Mouse (Mus musculus) ES-Bruce4 (cell line): ENCODE results near the gene Mpst. TPM values are rescaled to one million over a fixed set of nuclear protein-coding genes. Genes with fewer than 3 reads are reported as not detected.
A peak's percentile ranks its signal among the peaks of the same experiment; 100 is the strongest.

ENCODE experiments used
- H3K27ac ChIP-seq: 2 replicates; pipeline ENCODE4 v1.5.1; 2012; ENCODE audit warnings: low read length, inconsistent platforms; ENCODE audit not compliant: insufficient read depth
- H3K27me3 ChIP-seq: 2 replicates; pipeline ENCODE4 v1.6.1; 2012; ENCODE audit warnings: mild to moderate bottlenecking, low read length, inconsistent platforms; ENCODE audit not compliant: control insufficient read depth, poor library complexity, insufficient read depth, severe bottlenecking
- H3K36me3 ChIP-seq: 2 replicates; pipeline ENCODE4 v1.6.1; 2012; ENCODE audit warnings: inconsistent platforms, mild to moderate bottlenecking, low read length, moderate library complexity; ENCODE audit not compliant: control insufficient read depth, poor library complexity, insufficient read depth, severe bottlenecking
- H3K4me1 ChIP-seq: one replicate; pipeline ENCODE4 v1.8.1; 2011; ENCODE audit warnings: low read length; ENCODE audit not compliant: control insufficient read depth, insufficient read depth
- H3K4me3 ChIP-seq: 2 replicates; pipeline ENCODE4 v1.5.1; 2011; ENCODE audit warnings: low read depth, mild to moderate bottlenecking, low read length
- H3K9ac ChIP-seq: 2 replicates; pipeline ENCODE4 v1.6.1; 2012; ENCODE audit warnings: low read depth, mild to moderate bottlenecking, inconsistent platforms; ENCODE audit not compliant: poor library complexity, severe bottlenecking
- H3K9me3 ChIP-seq: replicated peaks from 2 replicates; pipeline ENCODE4 v1.6.1; 2012; ENCODE audit warnings: mild to moderate bottlenecking, low read length, inconsistent platforms; ENCODE audit not compliant: control insufficient read depth, poor library complexity, insufficient read depth, severe bottlenecking
- CTCF ChIP-seq: IDR thresholded peaks from one replicate; pipeline ENCODE4 v1.8.1; 2011; ENCODE audit warnings: low read depth, low read length
- EP300 ChIP-seq: IDR thresholded peaks from 2 replicates; pipeline ENCODE4 v1.6.1; 2011; ENCODE audit warnings: low read depth, low read length; ENCODE audit not compliant: insufficient read depth
- POLR2A ChIP-seq: IDR thresholded peaks from one replicate; pipeline ENCODE4 v1.8.1; 2011; ENCODE audit warnings: low read length; ENCODE audit not compliant: insufficient read depth
- polyA plus RNA-seq: library from polyadenylated mRNA; stranded (reverse); fragments of >200 nt; gene quantifications from 2 replicates; pipeline ENCODE4 v1.2.4, GENCODE M21; 2011; ENCODE audit warnings: low read depth; ENCODE audit not compliant: missing spikeins, insufficient read depth, insufficient read length

The Mpst gene
- polyA plus RNA-seq, 1 experiment = 15.4 TPM

- Histone ChIP-seq H3K4me1 (peaks cover 5% of the 10 kb centered on the region), H3K27me3 (no peaks in the 10 kb centered on the region), H3K4me3 (no peak overlapping the region), H3K9ac (no peak overlapping the region), H3K36me3 (no peaks in the 10 kb centered on the region), H3K9me3 (no peaks in the 10 kb centered on the region), H3K27ac (no peak overlapping the region)
- TF ChIP-seq EP300 (no peak), CTCF (no peak), POLR2A (no peak)
These were observed 4.9 kb upstream of the Mpst start for GRCm38 (mm10) chr15:78401345-78401744.

- no peak overlapping the region for H3K4me3 ChIP-seq
- H3K27ac ChIP-seq = no peak overlapping the region
- H3K27me3 ChIP-seq = no peaks in the 10 kb centered on the region
- H3K9me3 ChIP-seq = no peaks in the 10 kb centered on the region
- TF ChIP-seq EP300 (no peak), POLR2A (no peak), CTCF (no peak)
- no peaks in the 10 kb centered on the region for H3K36me3 ChIP-seq
- H3K9ac ChIP-seq = no peak overlapping the region
- peaks cover 5% of the 10 kb centered on the region for H3K4me1 ChIP-seq
These were observed 4.3 kb upstream of the Mpst start for GRCm38 (mm10) chr15:78401921-78402320.

- Histone ChIP-seq H3K27ac (no peak overlapping the region), H3K27me3 (no peaks in the 10 kb centered on the region), H3K9ac (no peak overlapping the region), H3K4me1 (peaks cover 5% of the 10 kb centered on the region), H3K4me3 (no peak overlapping the region), H3K9me3 (no peaks in the 10 kb centered on the region), H3K36me3 (no peaks in the 10 kb centered on the region)
- TF ChIP-seq EP300 = no peak
- TF ChIP-seq POLR2A = no peak
- TF ChIP-seq CTCF = no peak
These were observed 3.8 kb upstream of the Mpst start for GRCm38 (mm10) chr15:78402423-78402822.

- H3K9me3 ChIP-seq = no peaks in the 10 kb centered on the region
- H3K27me3 ChIP-seq = no peaks in the 10 kb centered on the region
- peaks cover 5% of the 10 kb centered on the region for H3K4me1 ChIP-seq
- TF ChIP-seq EP300 (peak; percentile 52; the same call in 1 of the 2 replicates), POLR2A (no peak)
- no peak overlapping the region for H3K9ac ChIP-seq
- H3K36me3 ChIP-seq = no peaks in the 10 kb centered on the region
- no peak overlapping the region for H3K27ac ChIP-seq
- no peak overlapping the region for H3K4me3 ChIP-seq
These were observed 2.9 kb upstream of the Mpst start for GRCm38 (mm10) chr15:78403301-78403741.

GRCm38 (mm10) chr15:78403896-78404295, 2.3 kb upstream of the Mpst start:
- TF ChIP-seq CTCF (no peak), POLR2A (no peak), EP300 (no peak)
- H3K9me3 ChIP-seq = no peaks in the 10 kb centered on the region
- no peak overlapping the region for H3K4me3 ChIP-seq
- no peaks in the 10 kb centered on the region for H3K27me3 ChIP-seq
- H3K9ac ChIP-seq = no peak overlapping the region
- no peak overlapping the region for H3K27ac ChIP-seq
- H3K36me3 ChIP-seq = no peaks in the 10 kb centered on the region
- H3K4me1 ChIP-seq = peaks cover 5% of the 10 kb centered on the region

GRCm38 (mm10) chr15:78405098-78405497, 1.1 kb upstream of the Mpst start:
- Histone ChIP-seq H3K9ac (peak overlapping the region; percentile 47), H3K27ac (no peak overlapping the region), H3K9me3 (no peaks in the 10 kb centered on the region), H3K4me1 (peaks cover 5% of the 10 kb centered on the region), H3K36me3 (no peaks in the 10 kb centered on the region), H3K27me3 (no peaks in the 10 kb centered on the region), H3K4me3 (peak overlapping the region; percentile 91)
- TF ChIP-seq POLR2A = no peak
- no peak for TF ChIP-seq CTCF
- TF ChIP-seq EP300 = no peak
